In the genomic region with DNA sequence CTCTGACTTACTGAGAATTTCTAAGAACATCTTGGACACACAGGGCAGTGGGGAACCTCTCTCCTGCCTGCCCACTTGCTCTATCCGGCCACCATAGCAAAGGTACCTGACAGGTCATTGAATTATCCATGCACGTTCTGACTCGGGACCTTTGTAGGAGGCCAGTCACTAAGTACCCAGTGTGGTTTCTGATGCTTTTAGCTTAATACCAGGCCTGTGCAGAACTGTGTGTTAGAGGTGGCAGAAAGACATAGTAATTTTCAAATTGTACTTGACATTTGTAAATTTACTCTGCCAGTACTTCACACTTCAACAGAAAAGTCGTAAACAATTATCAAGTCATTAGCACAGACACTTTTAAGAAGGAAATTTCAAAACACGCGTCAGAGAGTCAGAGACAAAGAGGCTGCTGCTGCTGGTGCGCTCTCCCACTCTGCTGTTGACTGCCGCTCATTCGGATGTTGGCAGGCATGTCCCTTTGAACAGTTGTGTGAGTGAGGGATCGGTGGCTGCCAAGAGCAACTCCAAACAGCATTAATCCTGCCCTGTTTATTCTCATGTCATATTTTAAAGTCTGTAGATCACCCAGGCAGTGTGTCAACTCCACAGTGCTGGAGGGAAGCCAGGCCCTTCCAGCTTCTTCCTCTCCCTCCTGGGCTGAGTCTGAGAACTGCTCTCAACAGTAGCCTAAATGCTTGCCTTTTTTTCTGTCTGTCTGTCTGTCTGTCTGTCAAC, we compare ENCODE assay signal across 8 mouse cellular contexts.
DNase-seq lines count a peak whose midpoint lies in the region; ATAC-seq lines count a peak whose summit lies in the region.

No protein-coding gene starts in this region.

- ATAC-seq in heart, embryonic 15.5 days (replicated peaks; ENCODE audit: insufficient number of reproducible peaks, insufficient read depth, low FRiP score, low read depth): peak; percentile 75

- DNase-seq in heart, adult 8-10 months (ENCODE audit: low spot score): peak; percentile 10
- no peak for DNase-seq in heart, embryonic 10.5 days (ENCODE audit: low spot score)
- DNase-seq in adrenal gland, postnatal 36 days: peak; percentile 48 to 51
- DNase-seq in large intestine, adult 2 months (ENCODE audit: low read depth, low spot score): peak; percentile 24
- peak; percentile 14 for DNase-seq in ovary, postnatal 14 days (ENCODE audit: low spot score)
- DNase-seq in thymus, postnatal 10 days (ENCODE audit: low spot score in 2 of 2): no peak
- no peak for DNase-seq in spleen, postnatal 36 days (ENCODE audit: low spot score in 2 of 2)

- H3K4me2 ChIP-seq in heart, embryonic 15.5 days: no peak overlapping the region

- H3K27ac ChIP-seq in heart, embryonic 10.5 days: no peak overlapping the region
- H3K27ac ChIP-seq in heart, embryonic 15.5 days: 0 out of 2 replicates have a peak overlapping the region, but pooled peaks have one; percentile 22

- no peak overlapping the region for H3K9ac ChIP-seq in heart, embryonic 15.5 days

- H3K4me3 ChIP-seq in heart, embryonic 10.5 days: no peak overlapping the region
- H3K4me3 ChIP-seq in heart, embryonic 15.5 days: no peak overlapping the region

- H3K36me3 ChIP-seq in heart, embryonic 10.5 days: peaks cover 31% of the 10 kb centered on the region
- peaks cover 26% of the 10 kb centered on the region for H3K36me3 ChIP-seq in heart, embryonic 15.5 days

- WGBS in heart, embryonic 10.5 days: 68% methylated on average over 10 of the region's 10 CpGs
- 39% methylated on average over 10 of the region's 10 CpGs for WGBS in heart, embryonic 15.5 days
- WGBS in large intestine, adult 2 months: 31% methylated on average over 10 of the region's 10 CpGs

- H3K27me3 ChIP-seq in heart, embryonic 10.5 days (ENCODE audit: insufficient read depth, poor library complexity, severe bottlenecking): no peaks in the 10 kb centered on the region
- H3K27me3 ChIP-seq in heart, embryonic 15.5 days: no peaks in the 10 kb centered on the region

- H3K4me1 ChIP-seq in heart, embryonic 10.5 days: no peaks in the 10 kb centered on the region
- H3K4me1 ChIP-seq in heart, embryonic 15.5 days (replicated peaks): peaks cover 14% of the 10 kb centered on the region

- H3K9me3 ChIP-seq in heart, embryonic 10.5 days: no peaks in the 10 kb centered on the region
- no peaks in the 10 kb centered on the region for H3K9me3 ChIP-seq in heart, embryonic 15.5 days (replicated peaks)

Comparison
In these comparisons a context has a peak if more than half of its experiments do, and no peak if none do; other contexts are left out.
1. DNase-seq: peak in heart, adult 8-10 months (single experiment), adrenal gland, postnatal 36 days (2 of 2), large intestine, adult 2 months (single experiment) and ovary, postnatal 14 days (single experiment); none in heart, embryonic 10.5 days (single experiment), thymus, postnatal 10 days (0 of 2) and spleen, postnatal 36 days (0 of 2).